ENCODE assay signal across 20 mouse cellular contexts in genomic region chr2:74708676-74709075, GRCm38 (mm10). TPM values are rescaled to one million over a fixed set of nuclear protein-coding genes. Genes with fewer than 3 reads are reported as not detected.
DNase-seq lines count a peak whose midpoint lies in the region; ATAC-seq lines count a peak whose summit lies in the region.
"Had no signal": no experiment of that assay in that cellular context is flagged by ENCODE, and none has a peak within 500 bp of the region (broad histone marks: within the 10 kb centered on the region; RNA-seq: fewer than 3 reads in every experiment).

No protein-coding gene starts in this region.

- 15% methylated on average over 4 of the region's 4 CpGs for WGBS in limb, embryonic 12.5 days

- no peaks in the 10 kb centered on the region for H3K9me3 ChIP-seq in limb, embryonic 12.5 days

- H3K27ac ChIP-seq in limb, embryonic 12.5 days = no peak overlapping the region
- H3K27ac ChIP-seq: hindbrain, postnatal 0 days had no signal

- H3K4me3 ChIP-seq in limb, embryonic 12.5 days (replicated peaks) = no peak overlapping the region
- H3K4me3 ChIP-seq: erythroblast, embryonic 14.5 days had no signal

- H3K4me2 ChIP-seq in limb, embryonic 12.5 days = peak overlapping the region; percentile 78
- H3K4me2 ChIP-seq: liver, embryonic 11.5 days had no signal

- H3K9ac ChIP-seq in limb, embryonic 12.5 days (replicated peaks) = no peak overlapping the region

- peaks cover 85% of the 10 kb centered on the region for H3K27me3 ChIP-seq in limb, embryonic 12.5 days

- no peak for ATAC-seq in limb, embryonic 12.5 days (ENCODE audit: insufficient number of reproducible peaks, insufficient read depth, low FRiP score, low TSS enrichment, low read depth)
- ATAC-seq: hindbrain, postnatal 0 days; Patski had no signal

- DNase-seq in adrenal gland, adult (ENCODE audit: inconsistent age in 2 of 2, low spot score in 1 of 2) = peak; percentile 74 to 91
- DNase-seq in adrenal gland, postnatal 4 days (ENCODE audit: low spot score in 2 of 2) = no peak
- DNase-seq in NIH3T3 (ENCODE audit: low read depth) = peak; percentile 33
- DNase-seq in kidney, adult 9 months = peak; percentile 65
- DNase-seq in thymus, postnatal 4 days = no peak
- no peak for DNase-seq in layer of hippocampus, postnatal 36 days
- no peak for DNase-seq in spleen, adult 18-20 months
- DNase-seq: cerebellum, adult 11 months; embryo, embryonic 11 days; thymus, postnatal 14 days had no signal

- no peaks in the 10 kb centered on the region for H3K36me3 ChIP-seq in limb, embryonic 12.5 days

- H3K4me1 ChIP-seq in limb, embryonic 12.5 days (replicated peaks) = peaks cover 34% of the 10 kb centered on the region

RNA-seq across cellular contexts. Expression of gene Hoxd3, which starts 3.1 kb away (rescaled TPM):
- 1 to 10 TPM in 1 of 2 experiments, under 1 TPM in 1; 0.82 to 2.5 TPM for total RNA-seq in adrenal gland, postnatal 4 days (2021)
- polyA plus RNA-seq in limb, embryonic 12.5 days (2016; fragmentation: Nextera tagmentation; extraction: Ambion mirVana) = 1.4 and 1.5 TPM in 2 replicates
- not detected for total RNA-seq in layer of hippocampus, postnatal 36 days (2021)
- total RNA-seq: granulocyte monocyte progenitor cell, adult 5-6 weeks; left cerebral cortex, adult 8-10 months; megakaryocyte-erythroid progenitor cell, adult 5-6 weeks had no signal
- polyA plus RNA-seq: erythroblast, embryonic 14.5 days had no signal

RNA-seq across cellular contexts. Expression of gene Hoxd4, which starts 3.1 kb away (rescaled TPM):
- total RNA-seq in adrenal gland, postnatal 4 days (2021) = 10 to 100 TPM; 21.5 to 29.5 TPM
- 0.55 and 0.78 TPM in 2 replicates for polyA plus RNA-seq in limb, embryonic 12.5 days (2016; fragmentation: Nextera tagmentation; extraction: Ambion mirVana)
- total RNA-seq in layer of hippocampus, postnatal 36 days (2021) = not detected
- total RNA-seq: granulocyte monocyte progenitor cell, adult 5-6 weeks; left cerebral cortex, adult 8-10 months; megakaryocyte-erythroid progenitor cell, adult 5-6 weeks had no signal
- polyA plus RNA-seq: lung, embryonic 16.5 days had no signal

RNA-seq across cellular contexts. Expression of gene Hoxd8, which starts 4.3 kb away (rescaled TPM):
- total RNA-seq in adrenal gland, postnatal 4 days (2021) = 10 to 100 TPM; 43.9 to 55.4 TPM
- polyA plus RNA-seq in limb, embryonic 12.5 days (2016; fragmentation: Nextera tagmentation; extraction: Ambion mirVana) = 7.5 and 7.8 TPM in 2 replicates
- total RNA-seq in layer of hippocampus, postnatal 36 days (2021) = not detected
- total RNA-seq: granulocyte monocyte progenitor cell, adult 5-6 weeks; left cerebral cortex, adult 8-10 months; megakaryocyte-erythroid progenitor cell, adult 5-6 weeks had no signal
- polyA plus RNA-seq: erythroblast, embryonic 14.5 days; hindbrain, postnatal 0 days had no signal

RNA-seq across cellular contexts. Expression of gene Hoxd9, which starts 11.1 kb away (rescaled TPM):
- 10 to 100 TPM in 1 of 2 experiments, 1 to 10 TPM in 1; 7.1 to 17.8 TPM for total RNA-seq in adrenal gland, postnatal 4 days (2021)
- polyA plus RNA-seq in limb, embryonic 12.5 days (2016; fragmentation: Nextera tagmentation; extraction: Ambion mirVana) = 17.8 and 19.2 TPM in 2 replicates
- not detected for total RNA-seq in layer of hippocampus, postnatal 36 days (2021)
- total RNA-seq: granulocyte monocyte progenitor cell, adult 5-6 weeks; hindbrain, postnatal 0 days; left cerebral cortex, adult 8-10 months; megakaryocyte-erythroid progenitor cell, adult 5-6 weeks had no signal
- polyA plus RNA-seq: erythroblast, embryonic 14.5 days; hindbrain, postnatal 0 days had no signal

RNA-seq across cellular contexts. Expression of gene Hoxd10, which starts 17.0 kb away (rescaled TPM):
- 1 to 10 TPM in 1 of 2 experiments, under 1 TPM in 1; 0.71 to 5.2 TPM for total RNA-seq in adrenal gland, postnatal 4 days (2021)
- 39.5 and 42.0 TPM in 2 replicates for polyA plus RNA-seq in limb, embryonic 12.5 days (2016; fragmentation: Nextera tagmentation; extraction: Ambion mirVana)
- not detected for total RNA-seq in layer of hippocampus, postnatal 36 days (2021)
- total RNA-seq: granulocyte monocyte progenitor cell, adult 5-6 weeks; hindbrain, postnatal 0 days; left cerebral cortex, adult 8-10 months; megakaryocyte-erythroid progenitor cell, adult 5-6 weeks had no signal
- polyA plus RNA-seq: erythroblast, embryonic 14.5 days; heart, postnatal 0 days; hindbrain, postnatal 0 days had no signal

Comparison
In these comparisons a context has a peak if more than half of its experiments do, and no peak if none do; other contexts are left out.
1. DNase-seq: peak in adrenal gland, adult (2 of 2), NIH3T3 (single experiment) and kidney, adult 9 months (single experiment); none in adrenal gland, postnatal 4 days (0 of 2), thymus, postnatal 4 days (single experiment), layer of hippocampus, postnatal 36 days (0 of 2) and spleen, adult 18-20 months (0 of 2).
2. RNA of gene Hoxd4, which starts 3.1 kb away (total RNA-seq): 21.5 to 29.5 TPM in adrenal gland, postnatal 4 days; not detected in layer of hippocampus, postnatal 36 days; every median in the first group is over 10 times any median in the second.
3. RNA of gene Hoxd8, which starts 4.3 kb away (total RNA-seq): 43.9 to 55.4 TPM in adrenal gland, postnatal 4 days; not detected in layer of hippocampus, postnatal 36 days; every median in the first group is over 10 times any median in the second.